Mouse (Mus musculus): ENCODE measurements around the gene Fgd5. TPM values are rescaled to one million over a fixed set of nuclear protein-coding genes. Genes with fewer than 3 reads are reported as not detected.

Fgd5 gene
- total and polyA plus RNA-seq, 3 experiments = not detected

- TF ChIP-seq USF2 (conservative IDR thresholded peaks at IDR 0.05; ENCODE audit: low read depth, low read length) (no peak), IRF4 (IDR thresholded peaks at IDR 0.05; ENCODE audit: low read depth, low read length) (peak; percentile 29; the same call in 1 of the 2 replicates), RCOR1 (conservative IDR thresholded peaks at IDR 0.05; ENCODE audit: low read depth, low read length) (no peak), ELF1 (IDR thresholded peaks at IDR 0.05; ENCODE audit: low read depth, low read length) (peak; percentile 83), POLR2A (IDR thresholded peaks at IDR 0.05; ENCODE audit: low read depth, low read length) (peak; percentile 72), JUN (IDR thresholded peaks at IDR 0.05; ENCODE audit: insufficient read depth, low read depth, low read length) (no peak), MAFK (IDR thresholded peaks at IDR 0.05; ENCODE audit: insufficient replicate concordance, low read length) (no peak), TCF12 (IDR thresholded peaks at IDR 0.05; ENCODE audit: low read depth, low read length) (peak; percentile 65), KAT2A (IDR thresholded peaks at IDR 0.05; ENCODE audit: insufficient replicate concordance, low read length) (peak; percentile 65; the same call in 1 of the 2 replicates), NELFE (IDR thresholded peaks at IDR 0.05; ENCODE audit: low read depth, low read length) (peak; percentile 69), ZMIZ1 (IDR thresholded peaks at IDR 0.05; ENCODE audit: low read depth, low read length) (peak; percentile 26; the same call in 1 of the 2 replicates), CHD2 (IDR thresholded peaks at IDR 0.05; ENCODE audit: low read length) (peak; percentile 76), HCFC1 (IDR thresholded peaks at IDR 0.05; ENCODE audit: low read depth, low read length) (peak; percentile 66), SIN3A (IDR thresholded peaks at IDR 0.05; ENCODE audit: low read length) (no peak), MYC (IDR thresholded peaks at IDR 0.05; ENCODE audit: low read depth, low read length) (no peak), NRF1 (IDR thresholded peaks at IDR 0.05; ENCODE audit: low read depth, low read length) (peak; percentile 60), MAX (IDR thresholded peaks at IDR 0.05; ENCODE audit: low read length) (0 out of 2 replicates have a peak, but pooled peaks have one; percentile 28), MEF2A (IDR thresholded peaks at IDR 0.05; ENCODE audit: borderline replicate concordance, low read depth, low read length) (peak; percentile 48; the same call in 1 of the 2 replicates)
- Histone ChIP-seq H3K27ac (ENCODE audit: insufficient read depth, low read depth) (peak within 1 kb of the TSS; percentile 86), H3K4me2 (ENCODE audit: insufficient read depth, low read depth, poor library complexity, severe bottlenecking) (peak within 1 kb of the TSS; percentile 80), H3K27me3 (replicated peaks) (no peaks in the 10 kb centered on the region), H3K4me1 (ENCODE audit: control insufficient read depth in 1 of 2, insufficient read depth in 2 of 2) (peaks cover 0 to 35% of the 10 kb centered on the region in 2 experiments; a peak in 2 of 4 replicates), H3K79me2 (replicated peaks; ENCODE audit: control insufficient read depth, extremely low read depth, insufficient read depth, poor library complexity, severe bottlenecking) (peaks cover 31% of the 10 kb centered on the region), H3K4me3 (replicated peaks in 1 of 3; ENCODE audit: low read depth in 2 of 3, low read length in 2 of 3, poor library complexity in 1 of 3) (peak within 1 kb of the TSS; percentile 73 to 87 (median 85)), H3K36me3 (replicated peaks in 1 of 2; ENCODE audit: control insufficient read depth in 1 of 2, insufficient read depth in 1 of 2, low read length in 1 of 2) (peaks cover 0 to 5% of the 10 kb centered on the region in 2 experiments), H3K9ac (ENCODE audit: insufficient read depth, low read depth) (peak within 1 kb of the TSS; percentile 98), H3K9me3 (replicated peaks; ENCODE audit: low read length) (no peaks in the 10 kb centered on the region)
- in situ Hi-C loops (cut with MboI; ENCODE audit: low pct_ligation_motif_present, low pct_unique_long_range_greater_than_20kb, low sequenced_read_pairs) = no loop called here
- peak; percentile 65 for DNase-seq (ENCODE audit: extremely low read depth)
- dilution Hi-C loops (cut with MboI; ENCODE audit: extremely low pct_ligation_motif_present, extremely low pct_unique_long_range_greater_than_20kb, low sequenced_read_pairs) = no loop called here
Observed at GRCm38 (mm10) chr6:92091130-92091591, 112.5 kb downstream of the Fgd5 start, which contains the start of gene Nr2c2. Nr2c2 (plus strand) TSS chr6:92091390.

DNA sequence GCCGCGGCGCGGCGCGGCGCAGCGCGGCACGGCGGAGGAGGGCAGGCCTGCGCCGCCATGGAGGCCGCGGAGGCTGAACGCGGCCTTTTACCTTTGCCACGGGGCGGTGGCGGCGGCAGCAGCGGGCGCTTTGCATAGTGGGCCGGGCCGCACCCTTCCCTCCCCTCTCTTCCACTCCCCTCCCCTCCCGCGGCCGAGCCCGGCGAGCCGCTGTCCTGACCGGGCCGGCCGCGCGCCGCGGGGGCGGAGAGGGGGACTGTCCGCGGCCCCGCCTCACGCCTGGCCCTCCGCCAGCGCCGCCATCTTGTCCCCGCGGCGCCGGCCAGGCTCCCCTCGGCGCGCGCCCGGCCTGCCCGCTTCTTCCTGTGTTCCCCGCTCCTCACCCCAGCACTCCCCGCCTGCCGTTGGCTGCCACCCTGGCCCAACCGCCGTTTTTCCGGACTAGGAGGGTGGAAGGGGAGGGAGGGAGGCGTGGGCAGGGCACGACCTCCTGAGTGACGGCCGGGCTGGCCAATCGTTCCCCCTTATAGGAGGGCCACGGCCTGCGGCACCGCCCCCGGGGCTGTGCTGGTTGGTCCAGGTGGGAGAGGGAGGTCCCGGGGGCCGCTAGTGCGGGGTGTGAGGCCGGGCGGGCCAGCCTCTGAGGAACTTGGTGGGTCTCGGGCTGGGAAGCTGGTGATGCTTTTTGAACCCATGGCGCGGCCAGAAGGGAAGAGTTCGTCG is 113.2 kb downstream of the Fgd5 start:
- in situ Hi-C loops (cut with MboI; ENCODE audit: low pct_ligation_motif_present, low pct_unique_long_range_greater_than_20kb, low sequenced_read_pairs) (no loop called here), dilution Hi-C loops (cut with MboI; ENCODE audit: extremely low pct_ligation_motif_present, extremely low pct_unique_long_range_greater_than_20kb, low sequenced_read_pairs) (no loop called here)
- H3K9ac ChIP-seq (ENCODE audit: insufficient read depth, low read depth) = peak overlapping the region; percentile 98
- peaks cover 0 to 5% of the 10 kb centered on the region in 2 experiments for H3K36me3 ChIP-seq (replicated peaks in 1 of 2; ENCODE audit: control insufficient read depth in 1 of 2, insufficient read depth in 1 of 2, low read length in 1 of 2)
- peak; percentile 96 for DNase-seq (ENCODE audit: extremely low read depth)
- H3K27me3 ChIP-seq (replicated peaks) = no peaks in the 10 kb centered on the region
- peaks cover 37% of the 10 kb centered on the region for H3K79me2 ChIP-seq (replicated peaks; ENCODE audit: control insufficient read depth, extremely low read depth, insufficient read depth, poor library complexity, severe bottlenecking)
- peak overlapping the region; percentile 86 for H3K27ac ChIP-seq (ENCODE audit: insufficient read depth, low read depth)
- H3K9me3 ChIP-seq (replicated peaks; ENCODE audit: low read length) = no peaks in the 10 kb centered on the region
- no peak overlapping the region for H3K4me2 ChIP-seq (ENCODE audit: insufficient read depth, low read depth, poor library complexity, severe bottlenecking)
- peak overlapping the region; percentile 65 to 87 (median 73) for H3K4me3 ChIP-seq (replicated peaks in 1 of 3; ENCODE audit: low read depth in 2 of 3, low read length in 2 of 3, poor library complexity in 1 of 3)
- H3K4me1 ChIP-seq (ENCODE audit: control insufficient read depth in 1 of 2, insufficient read depth in 2 of 2) = peaks cover 0 to 43% of the 10 kb centered on the region in 2 experiments; a peak in 2 of 4 replicates
- TF ChIP-seq SIN3A (IDR thresholded peaks at IDR 0.05; ENCODE audit: low read length) (peak; percentile 62), ELF1 (IDR thresholded peaks at IDR 0.05; ENCODE audit: low read depth, low read length) (peak; percentile 82), BHLHE40 (IDR thresholded peaks at IDR 0.05; ENCODE audit: low read depth, low read length) (0 out of 2 replicates have a peak, but pooled peaks have one; percentile 26), ETS1 (conservative IDR thresholded peaks at IDR 0.05; ENCODE audit: low read depth, low read length) (no peak), MAZ (IDR thresholded peaks at IDR 0.05; ENCODE audit: low read depth, low read length) (peak; percentile 97), MEF2A (IDR thresholded peaks at IDR 0.05; ENCODE audit: borderline replicate concordance, low read depth, low read length) (no peak; the same call in 1 of the 2 replicates), NRF1 (IDR thresholded peaks at IDR 0.05; ENCODE audit: low read depth, low read length) (peak; percentile 50; the same call in 1 of the 2 replicates), USF1 (IDR thresholded peaks at IDR 0.05; ENCODE audit: low read depth, low read length) (no peak), UBTF (IDR thresholded peaks at IDR 0.05; ENCODE audit: low read depth, low read length) (peak; percentile 67; the same call in 1 of the 2 replicates), TBP (conservative IDR thresholded peaks at IDR 0.05; ENCODE audit: low read depth, low read length) (0 out of 2 replicates have a peak, but pooled peaks have one; percentile 29), NELFE (IDR thresholded peaks at IDR 0.05; ENCODE audit: low read depth, low read length) (peak; percentile 56), MXI1 (IDR thresholded peaks at IDR 0.05; ENCODE audit: low read depth, low read length) (peak; percentile 75), CHD2 (IDR thresholded peaks at IDR 0.05; ENCODE audit: low read length) (peak; percentile 93), POLR2AphosphoS2 (IDR thresholded peaks at IDR 0.05; ENCODE audit: low read depth, low read length) (0 out of 2 replicates have a peak, but pooled peaks have one; percentile 26), RAD21 (IDR thresholded peaks at IDR 0.05; ENCODE audit: low read depth, low read length) (no peak), TCF12 (IDR thresholded peaks at IDR 0.05; ENCODE audit: low read depth, low read length) (peak; percentile 51), ZMIZ1 (IDR thresholded peaks at IDR 0.05; ENCODE audit: low read depth, low read length) (peak; percentile 79), KAT2A (IDR thresholded peaks at IDR 0.05; ENCODE audit: insufficient replicate concordance, low read length) (0 out of 2 replicates have a peak, but pooled peaks have one; percentile 52), HCFC1 (IDR thresholded peaks at IDR 0.05; ENCODE audit: low read depth, low read length) (peak; percentile 68)

All from CH12.LX (cell line).